Mouse (Mus musculus): Measurements from ENCODE around the gene Pum1. TPM values are rescaled to one million over a fixed set of nuclear protein-coding genes. Genes with fewer than 3 reads are reported as not detected.

The Pum1 gene
- polyA plus RNA-seq, 1 experiment from 2014 or later = 70.4 TPM

GRCm38 (mm10) chr4:130794771-130795170, 131.7 kb downstream of the Pum1 start:
- no peaks in the 10 kb centered on the region for H3K36me3 ChIP-seq (ENCODE audit: control insufficient read depth, insufficient read depth, low read length)
- no peaks in the 10 kb centered on the region for H3K27me3 ChIP-seq (replicated peaks; ENCODE audit: control insufficient read depth, insufficient read depth, low read length)
- WGBS = 54% methylated on average over 4 of the region's 4 CpGs
- H3K9me3 ChIP-seq (ENCODE audit: control insufficient read depth, low read length) = no peaks in the 10 kb centered on the region
- no peak overlapping the region for H3K4me3 ChIP-seq (ENCODE audit: low read depth, low read length)
- DNase-seq (ENCODE audit: low spot score) (no peak), ATAC-seq (ENCODE audit: low read depth) (no peak)
- H3K4me1 ChIP-seq (ENCODE audit: control insufficient read depth, insufficient read depth, low read length) = peaks cover 37% of the 10 kb centered on the region
- peak overlapping the region; percentile 31 for H3K4me2 ChIP-seq (ENCODE audit: low read depth, low read length)
- no peak overlapping the region for H3K27ac ChIP-seq (replicated peaks; ENCODE audit: low read depth, low read length)
- H3K9ac ChIP-seq (ENCODE audit: low read depth, low read length) = no peak overlapping the region

DNA sequence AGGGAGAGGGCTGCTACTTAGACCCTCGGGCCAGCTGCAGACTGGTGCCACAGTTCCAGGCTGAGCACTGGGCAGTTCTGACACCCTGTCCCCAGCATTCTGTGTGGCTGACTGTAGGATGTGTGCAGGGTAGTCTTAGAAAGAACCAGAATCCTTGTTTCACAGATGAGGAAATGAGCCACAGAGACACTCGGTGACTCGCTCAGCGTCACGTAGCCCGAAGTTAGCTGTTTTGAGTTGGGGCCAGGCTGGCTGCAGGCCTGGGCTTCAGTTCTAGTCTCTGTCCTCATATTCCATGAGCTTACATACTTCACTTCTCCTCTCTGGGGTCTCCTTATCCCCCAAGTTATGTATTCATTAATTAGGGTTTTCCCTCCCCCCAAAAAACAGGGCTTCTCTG, 132.8 kb downstream of the Pum1 start:
- H3K4me1 ChIP-seq (ENCODE audit: control insufficient read depth, insufficient read depth, low read length) = peaks cover 37% of the 10 kb centered on the region
- 86% methylated on average over 6 of the region's 6 CpGs for WGBS
- no peak for DNase-seq (ENCODE audit: low spot score)
- no peak overlapping the region for H3K9ac ChIP-seq (ENCODE audit: low read depth, low read length)
- no peak overlapping the region for H3K4me3 ChIP-seq (ENCODE audit: low read depth, low read length)
- no peak overlapping the region for H3K27ac ChIP-seq (replicated peaks; ENCODE audit: low read depth, low read length)
- no peak for ATAC-seq (ENCODE audit: low read depth)
- H3K36me3 ChIP-seq (ENCODE audit: control insufficient read depth, insufficient read depth, low read length) = no peaks in the 10 kb centered on the region
- no peaks in the 10 kb centered on the region for H3K9me3 ChIP-seq (ENCODE audit: control insufficient read depth, low read length)
- H3K27me3 ChIP-seq (replicated peaks; ENCODE audit: control insufficient read depth, insufficient read depth, low read length) = no peaks in the 10 kb centered on the region
- H3K4me2 ChIP-seq (ENCODE audit: low read depth, low read length) = no peak overlapping the region

DNA sequence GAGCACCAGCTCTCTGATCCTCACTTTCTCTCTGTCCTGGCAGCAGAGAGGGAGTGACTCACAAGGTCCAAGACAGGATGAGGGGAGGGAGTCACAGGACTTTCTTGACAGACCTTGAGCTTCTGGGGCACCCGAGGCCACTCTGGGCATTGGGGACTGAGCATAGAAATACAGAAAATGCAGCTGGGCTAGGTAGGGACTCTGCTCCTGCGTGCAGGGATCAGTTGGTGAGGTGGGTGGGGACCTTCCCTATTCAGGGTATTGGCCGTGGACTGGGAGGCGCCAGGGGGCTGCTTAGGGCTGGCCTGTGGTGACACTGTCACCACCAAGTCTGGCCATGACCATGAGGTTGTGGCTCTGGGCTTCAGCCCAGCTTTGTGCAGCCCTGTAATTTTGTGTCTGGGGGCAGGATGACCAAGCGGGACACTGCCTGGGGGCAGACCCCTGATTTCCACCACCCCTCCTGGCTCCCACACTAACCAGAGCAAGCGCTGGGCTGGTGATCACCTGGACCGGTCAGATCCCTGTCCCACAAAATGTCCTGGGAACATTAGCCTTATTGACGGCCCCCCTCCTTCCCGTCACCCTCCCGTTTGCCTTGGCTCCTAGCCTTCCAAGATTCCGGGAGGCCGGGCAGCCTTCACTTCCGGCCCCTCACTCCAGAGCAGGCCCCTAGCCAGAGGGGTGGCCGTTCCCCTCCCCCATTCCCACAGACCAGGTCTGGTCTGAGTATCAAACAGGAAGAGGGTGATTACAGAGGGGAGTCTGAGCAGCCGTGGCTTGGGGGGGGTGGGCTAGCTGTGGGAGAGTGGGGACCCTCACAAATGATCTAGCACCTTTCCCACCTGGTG, 134.3 kb downstream of the Pum1 start:
- peaks cover 45% of the 10 kb centered on the region for H3K4me1 ChIP-seq (ENCODE audit: control insufficient read depth, insufficient read depth, low read length)
- DNase-seq (ENCODE audit: low spot score) (peak; percentile 50), ATAC-seq (ENCODE audit: low read depth) (0 out of 2 replicates have a peak, but pooled peaks have one; percentile 9)
- H3K4me2 ChIP-seq (ENCODE audit: low read depth, low read length) = peak overlapping the region; percentile 30
- no peak overlapping the region for H3K4me3 ChIP-seq (ENCODE audit: low read depth, low read length)
- no peaks in the 10 kb centered on the region for H3K9me3 ChIP-seq (ENCODE audit: control insufficient read depth, low read length)
- no peaks in the 10 kb centered on the region for H3K27me3 ChIP-seq (replicated peaks; ENCODE audit: control insufficient read depth, insufficient read depth, low read length)
- H3K36me3 ChIP-seq (ENCODE audit: control insufficient read depth, insufficient read depth, low read length) = no peaks in the 10 kb centered on the region
- WGBS = 21% methylated on average over 15 of the region's 15 CpGs
- H3K9ac ChIP-seq (ENCODE audit: low read depth, low read length) = peak overlapping the region; percentile 45
- peak overlapping the region; percentile 68 for H3K27ac ChIP-seq (replicated peaks; ENCODE audit: low read depth, low read length)

DNA sequence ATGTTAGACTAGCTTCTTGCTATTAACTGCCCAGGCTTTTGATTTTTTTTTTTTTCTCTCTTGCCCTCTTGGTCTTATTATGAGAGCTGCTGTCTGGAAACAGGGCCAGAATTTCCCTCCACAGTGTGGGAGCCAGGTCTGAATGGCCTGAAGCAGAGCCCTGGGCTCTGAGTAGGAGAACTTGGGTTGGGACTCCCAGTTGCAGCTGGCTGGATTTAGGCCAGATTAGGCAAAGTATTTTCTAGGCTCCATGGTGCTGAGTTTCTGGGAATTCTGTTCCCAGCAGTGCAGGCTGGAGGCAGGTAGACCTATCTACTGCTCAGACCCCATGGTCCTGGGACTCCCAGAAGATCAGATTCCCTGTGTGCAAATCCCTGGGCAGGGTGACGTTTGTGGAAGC, 135.3 kb downstream of the Pum1 start:
- 44% methylated on average over 1 of the region's 1 CpGs for WGBS
- H3K27me3 ChIP-seq (replicated peaks; ENCODE audit: control insufficient read depth, insufficient read depth, low read length) = no peaks in the 10 kb centered on the region
- H3K9ac ChIP-seq (ENCODE audit: low read depth, low read length) = 0 out of 2 replicates have a peak overlapping the region, but pooled peaks have one; percentile 2
- peak overlapping the region; percentile 68 for H3K27ac ChIP-seq (replicated peaks; ENCODE audit: low read depth, low read length)
- DNase-seq (ENCODE audit: low spot score) (peak; percentile 65), ATAC-seq (ENCODE audit: low read depth) (no peak)
- H3K36me3 ChIP-seq (ENCODE audit: control insufficient read depth, insufficient read depth, low read length) = no peaks in the 10 kb centered on the region
- H3K4me3 ChIP-seq (ENCODE audit: low read depth, low read length) = no peak overlapping the region
- peaks cover 41% of the 10 kb centered on the region for H3K4me1 ChIP-seq (ENCODE audit: control insufficient read depth, insufficient read depth, low read length)
- no peaks in the 10 kb centered on the region for H3K9me3 ChIP-seq (ENCODE audit: control insufficient read depth, low read length)
- H3K4me2 ChIP-seq (ENCODE audit: low read depth, low read length) = no peak overlapping the region

GRCm38 (mm10) chr4:130799118-130799517, 136.0 kb downstream of the Pum1 start:
- H3K4me1 ChIP-seq (ENCODE audit: control insufficient read depth, insufficient read depth, low read length) = peaks cover 37% of the 10 kb centered on the region
- peak; percentile 47 for DNase-seq (ENCODE audit: low spot score)
- H3K27ac ChIP-seq (replicated peaks; ENCODE audit: low read depth, low read length) = peak overlapping the region; percentile 68; the same call in 1 of the 2 replicates

DNA sequence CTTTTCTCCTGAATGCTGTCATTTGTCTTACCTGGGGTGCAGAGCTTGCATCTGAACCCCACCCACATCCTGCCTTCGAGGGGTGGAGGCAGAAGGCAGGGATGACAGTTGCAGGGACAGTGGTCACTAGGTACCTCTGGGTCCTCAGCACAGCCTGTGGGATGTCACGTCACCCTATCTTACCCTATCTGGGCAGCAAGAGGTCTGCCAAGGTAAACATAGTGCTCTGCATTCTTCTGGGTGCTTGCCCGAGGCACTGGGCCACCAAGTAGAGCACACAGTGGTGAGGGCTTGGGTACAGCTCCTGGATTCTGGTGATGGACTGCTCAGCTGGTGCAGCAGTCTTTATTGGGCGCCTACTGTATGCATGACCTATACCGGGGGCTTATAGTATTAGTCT, 136.5 kb downstream of the Pum1 start:
- H3K36me3 ChIP-seq (ENCODE audit: control insufficient read depth, insufficient read depth, low read length) = no peaks in the 10 kb centered on the region
- H3K4me2 ChIP-seq (ENCODE audit: low read depth, low read length) = no peak overlapping the region
- WGBS = 75% methylated on average over 5 of the region's 5 CpGs
- no peak overlapping the region for H3K4me3 ChIP-seq (ENCODE audit: low read depth, low read length)
- H3K9me3 ChIP-seq (ENCODE audit: control insufficient read depth, low read length) = no peaks in the 10 kb centered on the region
- no peaks in the 10 kb centered on the region for H3K27me3 ChIP-seq (replicated peaks; ENCODE audit: control insufficient read depth, insufficient read depth, low read length)
- peaks cover 34% of the 10 kb centered on the region for H3K4me1 ChIP-seq (ENCODE audit: control insufficient read depth, insufficient read depth, low read length)
- H3K9ac ChIP-seq (ENCODE audit: low read depth, low read length) = no peak overlapping the region
- ATAC-seq (ENCODE audit: low read depth) (no peak), DNase-seq (ENCODE audit: low spot score) (no peak)
- H3K27ac ChIP-seq (replicated peaks; ENCODE audit: low read depth, low read length) = no peak overlapping the region

More at GRCm38 (mm10) chr4:130799118-130799517, 136.0 kb downstream of the Pum1 start:
- Histone ChIP-seq H3K9me3 (ENCODE audit: control insufficient read depth, low read length) (no peaks in the 10 kb centered on the region), H3K4me2 (ENCODE audit: low read depth, low read length) (no peak overlapping the region), H3K4me3 (ENCODE audit: low read depth, low read length) (no peak overlapping the region), H3K27me3 (replicated peaks; ENCODE audit: control insufficient read depth, insufficient read depth, low read length) (no peaks in the 10 kb centered on the region), H3K36me3 (ENCODE audit: control insufficient read depth, insufficient read depth, low read length) (no peaks in the 10 kb centered on the region), H3K9ac (ENCODE audit: low read depth, low read length) (no peak overlapping the region)
- 50% methylated on average over 4 of the region's 4 CpGs for WGBS
- no peak for ATAC-seq (ENCODE audit: low read depth)

DNA sequence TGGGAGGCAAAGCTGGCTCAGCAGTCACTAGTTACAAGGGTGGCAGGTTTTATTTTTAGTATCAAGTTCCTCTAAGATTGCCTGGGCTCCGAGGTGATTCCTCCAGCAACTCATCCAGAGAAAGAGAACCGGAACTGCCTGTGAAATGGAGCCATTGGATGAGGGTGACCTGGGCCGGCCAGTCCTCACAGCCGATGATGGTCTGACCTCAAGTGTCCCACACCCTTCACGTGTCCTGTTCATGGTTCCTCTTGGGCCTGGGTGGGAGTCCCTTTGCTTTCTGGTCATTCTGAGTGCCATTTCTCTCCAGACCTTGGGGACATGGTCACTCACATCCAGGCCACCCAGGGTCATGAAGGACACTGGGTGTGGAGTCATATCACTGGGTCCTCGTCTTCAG, 137.0 kb downstream of the Pum1 start:
- H3K4me3 ChIP-seq (ENCODE audit: low read depth, low read length) = no peak overlapping the region
- H3K36me3 ChIP-seq (ENCODE audit: control insufficient read depth, insufficient read depth, low read length) = no peaks in the 10 kb centered on the region
- DNase-seq (ENCODE audit: low spot score) = no peak
- no peak overlapping the region for H3K4me2 ChIP-seq (ENCODE audit: low read depth, low read length)
- no peak overlapping the region for H3K27ac ChIP-seq (replicated peaks; ENCODE audit: low read depth, low read length)
- H3K27me3 ChIP-seq (replicated peaks; ENCODE audit: control insufficient read depth, insufficient read depth, low read length) = no peaks in the 10 kb centered on the region
- no peak overlapping the region for H3K9ac ChIP-seq (ENCODE audit: low read depth, low read length)
- ATAC-seq (ENCODE audit: low read depth) = no peak
- H3K9me3 ChIP-seq (ENCODE audit: control insufficient read depth, low read length) = no peaks in the 10 kb centered on the region
- WGBS = 75% methylated on average over 6 of the region's 6 CpGs
- peaks cover 38% of the 10 kb centered on the region for H3K4me1 ChIP-seq (ENCODE audit: control insufficient read depth, insufficient read depth, low read length)

- H3K4me2 ChIP-seq (ENCODE audit: low read depth, low read length) = no peak overlapping the region
- peaks cover 45% of the 10 kb centered on the region for H3K4me1 ChIP-seq (ENCODE audit: control insufficient read depth, insufficient read depth, low read length)
- no peaks in the 10 kb centered on the region for H3K36me3 ChIP-seq (ENCODE audit: control insufficient read depth, insufficient read depth, low read length)
- no peak overlapping the region for H3K27ac ChIP-seq (replicated peaks; ENCODE audit: low read depth, low read length)
- H3K9me3 ChIP-seq (ENCODE audit: control insufficient read depth, low read length) = no peaks in the 10 kb centered on the region
- H3K9ac ChIP-seq (ENCODE audit: low read depth, low read length) = no peak overlapping the region
- DNase-seq (ENCODE audit: low spot score) (no peak), ATAC-seq (ENCODE audit: low read depth) (no peak)
- no peak overlapping the region for H3K4me3 ChIP-seq (ENCODE audit: low read depth, low read length)
- no peaks in the 10 kb centered on the region for H3K27me3 ChIP-seq (replicated peaks; ENCODE audit: control insufficient read depth, insufficient read depth, low read length)
- WGBS = 90% methylated on average over 5 of the region's 5 CpGs
These were observed 138.1 kb downstream of the Pum1 start for GRCm38 (mm10) chr4:130801198-130801597.

All from embryonic facial prominence, embryonic 14.5 days (tissue).